18 mouse cellular contexts compared by ENCODE assay signal in genomic region chr12:110781181-110781580, GRCm38 (mm10). TPM values are rescaled to one million over a fixed set of nuclear protein-coding genes. Genes with fewer than 3 reads are reported as not detected.
DNase-seq lines count a peak whose midpoint lies in the region; ATAC-seq and TF ChIP-seq lines count a peak whose summit lies in the region.
"Had no signal": no experiment of that assay in that cellular context is flagged by ENCODE, and none has a peak within 500 bp of the region (broad histone marks: within the 10 kb centered on the region; RNA-seq: fewer than 3 reads in every experiment).

No protein-coding gene starts in this region.

- intact Hi-C loops in heart, postnatal 10 days (cut with DNase I), result no loop called here

- 87% methylated on average over 8 of the region's 8 CpGs for WGBS in midbrain, embryonic 14.5 days
- whole genome bisulfite sequencing in midbrain, embryonic 10.5 days, result 86% methylated on average over 8 of the region's 8 CpGs

- H3K27me3 ChIP-seq in midbrain, embryonic 14.5 days (ENCODE audit: control insufficient read depth, insufficient read depth, low read length), result no peaks in the 10 kb centered on the region
- H3K27me3 ChIP-seq in midbrain, embryonic 10.5 days (ENCODE audit: low read depth, poor library complexity, severe bottlenecking), result no peaks in the 10 kb centered on the region
- H3K27me3 ChIP-seq: embryonic facial prominence, embryonic 12.5 days; heart, embryonic 15.5 days; midbrain, embryonic 12.5 days; stomach, embryonic 15.5 days had no signal

- H3K9me3 ChIP-seq in midbrain, embryonic 14.5 days (ENCODE audit: control insufficient read depth, low read length), result no peaks in the 10 kb centered on the region
- no peaks in the 10 kb centered on the region for H3K9me3 ChIP-seq in midbrain, embryonic 10.5 days (replicated peaks)
- H3K9me3 ChIP-seq: embryonic facial prominence, embryonic 12.5 days; G1E; heart, embryonic 15.5 days; midbrain, embryonic 12.5 days; stomach, embryonic 15.5 days had no signal

- no peaks in the 10 kb centered on the region for H3K4me1 ChIP-seq in midbrain, embryonic 14.5 days (ENCODE audit: control insufficient read depth, insufficient read depth, low read length)
- no peaks in the 10 kb centered on the region for H3K4me1 ChIP-seq in midbrain, embryonic 10.5 days
- H3K4me1 ChIP-seq in cortical plate, adult 2 months (ENCODE audit: control insufficient read depth, insufficient read depth, low read length), result peaks cover 6% of the 10 kb centered on the region
- H3K4me1 ChIP-seq: midbrain, embryonic 12.5 days had no signal

- H3K9ac ChIP-seq in midbrain, embryonic 14.5 days (replicated peaks; ENCODE audit: low read length), result no peak overlapping the region
- H3K9ac ChIP-seq: embryonic facial prominence, embryonic 12.5 days; heart, embryonic 15.5 days; midbrain, embryonic 12.5 days; stomach, embryonic 15.5 days had no signal

- H3K4me3 ChIP-seq in midbrain, embryonic 14.5 days (replicated peaks; ENCODE audit: low read depth, low read length), result no peak overlapping the region
- no peak overlapping the region for H3K4me3 ChIP-seq in midbrain, embryonic 10.5 days
- H3K4me3 ChIP-seq in cortical plate, adult 2 months (ENCODE audit: insufficient read depth, low read length), result no peak overlapping the region
- H3K4me3 ChIP-seq: embryonic facial prominence, embryonic 12.5 days; heart, embryonic 15.5 days; midbrain, embryonic 12.5 days; stomach, embryonic 15.5 days had no signal

- H3K27ac ChIP-seq in midbrain, embryonic 14.5 days (replicated peaks; ENCODE audit: low read depth, low read length), result no peak overlapping the region
- H3K27ac ChIP-seq in midbrain, embryonic 10.5 days (replicated peaks), result no peak overlapping the region
- H3K27ac ChIP-seq in cortical plate, adult 2 months (ENCODE audit: insufficient read depth, low read length), result peak overlapping the region; percentile 68
- H3K27ac ChIP-seq: embryonic facial prominence, embryonic 12.5 days; heart, embryonic 15.5 days; midbrain, embryonic 12.5 days; stomach, embryonic 15.5 days had no signal

- H3K36me3 ChIP-seq in midbrain, embryonic 14.5 days (ENCODE audit: control insufficient read depth, insufficient read depth, low read length), result peaks cover 45% of the 10 kb centered on the region
- peaks cover 53% of the 10 kb centered on the region for H3K36me3 ChIP-seq in midbrain, embryonic 10.5 days

- TF ChIP-seq POLR2A in cortical plate, adult 2 months (IDR thresholded peaks at IDR 0.05; ENCODE audit: extremely low read depth, insufficient read depth, low read length), result no peak

- DNase-seq in frontal cortex, postnatal 25 days (ENCODE audit: low spot score in 2 of 2), result no peak
- peak; percentile 28 for DNase-seq in midbrain, embryonic 14.5 days
- no peak for DNase-seq in midbrain, embryonic 10.5 days (ENCODE audit: low spot score)
- DNase-seq in layer of hippocampus, postnatal 36 days, result peak; percentile 51 to 54
- no peak for DNase-seq in heart, postnatal 10 days
- no peak for DNase-seq in ovary, postnatal 10 days (ENCODE audit: low spot score)
- DNase-seq: adrenal gland, adult 2 months; cerebellum, postnatal 36 days; heart, adult 11 months; kidney, adult 9 months; spleen, adult 18-20 months had no signal

- no peak for TF ChIP-seq CTCF in cortical plate, adult 2 months (IDR thresholded peaks at IDR 0.05; ENCODE audit: extremely low read depth, insufficient read depth, low read length)

- ATAC-seq in frontal cortex, adult (ENCODE audit: low TSS enrichment), result peak; percentile 56
- ATAC-seq in midbrain, embryonic 14.5 days (ENCODE audit: low FRiP score, low TSS enrichment), result no peak

- no peak overlapping the region for H3K4me2 ChIP-seq in midbrain, embryonic 14.5 days (ENCODE audit: low read length)
- H3K4me2 ChIP-seq: embryonic facial prominence, embryonic 12.5 days; heart, embryonic 15.5 days; midbrain, embryonic 12.5 days; stomach, embryonic 15.5 days had no signal

RNA-seq across cellular contexts. Expression of gene Wdr20, which starts 43.4 kb away (rescaled TPM):
- 22.1 and 24.0 TPM in 2 replicates for polyA plus RNA-seq in midbrain, embryonic 14.5 days (2014; fragmentation: Nextera tagmentation; extraction: Ambion mirVana)
- polyA plus RNA-seq in midbrain, embryonic 10.5 days (2016; fragmentation: Nextera tagmentation; extraction: Ambion mirVana), result 22.6 and 27.9 TPM in 2 replicates
- 23.9 and 24.2 TPM in 2 replicates for polyA plus RNA-seq in cortical plate, adult 2 months (2012; rRNA removed)
- 10 to 100 TPM; 42.2 to 45.1 TPM for total RNA-seq in layer of hippocampus, postnatal 36 days (2021)
- 10 to 100 TPM; 29.0 to 34.0 TPM for total RNA-seq in heart, postnatal 10 days (2021)

RNA-seq across cellular contexts. Expression of gene Mok, which starts 59.6 kb away (rescaled TPM):
- polyA plus RNA-seq in midbrain, embryonic 14.5 days (2014; fragmentation: Nextera tagmentation; extraction: Ambion mirVana), result 15.9 and 17.9 TPM in 2 replicates
- polyA plus RNA-seq in midbrain, embryonic 10.5 days (2016; fragmentation: Nextera tagmentation; extraction: Ambion mirVana), result 10.1 and 11.7 TPM in 2 replicates
- polyA plus RNA-seq in cortical plate, adult 2 months (2012; rRNA removed), result 10.6 and 12.4 TPM in 2 replicates
- total RNA-seq in layer of hippocampus, postnatal 36 days (2021), result 10 to 100 TPM; 11.8 TPM
- total RNA-seq in heart, postnatal 10 days (2021), result under 1 TPM; 0.57 to 0.62 TPM

Comparison
In these comparisons a context has a peak if more than half of its experiments do, and no peak if none do; other contexts are left out.
1. DNase-seq: peak in midbrain, embryonic 14.5 days (single experiment) and layer of hippocampus, postnatal 36 days (2 of 2); none in frontal cortex, postnatal 25 days (0 of 2), midbrain, embryonic 10.5 days (single experiment), heart, postnatal 10 days (0 of 2) and ovary, postnatal 10 days (single experiment).